Mouse (Mus musculus) hindbrain, embryonic 15.5 days (tissue): ENCODE data around the gene Snrpe. TPM values are rescaled to one million over a fixed set of nuclear protein-coding genes. Genes with fewer than 3 reads are reported as not detected.

ENCODE experiments used
- ATAC-seq: fragments of 200-750 bp; cut with Nextera tagmentation; 2 replicates; pipeline ENCODE4 v1.8.0; 2017; ENCODE audit warnings: low read depth, moderate number of reproducible peaks, moderate TSS enrichment; ENCODE audit not compliant: low FRiP score
- H3K27ac ChIP-seq: fragments of 300-500 bp; sonication (generic); replicated peaks from 2 replicates; pipeline ENCODE4 v1.5.1; 2015; ENCODE audit warnings: mild to moderate bottlenecking, inconsistent platforms
- H3K27me3 ChIP-seq: fragments of 300-500 bp; sonication (generic); 2 replicates; pipeline ENCODE4 v1.6.1; 2015; ENCODE audit warnings: control low read depth, inconsistent platforms
- H3K36me3 ChIP-seq: fragments of 300-500 bp; sonication (generic); 2 replicates; pipeline ENCODE4 v1.6.1; 2015; ENCODE audit warnings: control low read depth, inconsistent platforms
- H3K4me1 ChIP-seq: fragments of 300-500 bp; sonication (generic); replicated peaks from 2 replicates; pipeline ENCODE4 v1.6.1; 2015; ENCODE audit warnings: control low read depth, inconsistent platforms
- H3K4me2 ChIP-seq: fragments of 300-500 bp; sonication (generic); 2 replicates; pipeline ENCODE4 v1.6.1; 2015; ENCODE audit warnings: moderate library complexity, mild to moderate bottlenecking, inconsistent platforms
- H3K4me3 ChIP-seq: fragments of 300-500 bp; sonication (generic); 2 replicates; pipeline ENCODE4 v1.5.1; 2015; ENCODE audit warnings: mild to moderate bottlenecking, inconsistent platforms
- H3K9ac ChIP-seq: fragments of 300-500 bp; sonication (generic); 2 replicates; pipeline ENCODE4 v1.6.1; 2015; ENCODE audit warnings: inconsistent platforms
- H3K9me3 ChIP-seq: fragments of 300-500 bp; sonication (generic); 2 replicates; pipeline ENCODE4 v1.6.1; 2016; ENCODE audit warnings: control low read depth, inconsistent platforms
- WGBS: fragments of 180-500 bp; shearing (Covaris S2); methylation state at CpG from one replicate; pipeline ENCODE4 v1.1.7; 2015; 5-methylcytosine and 5-hydroxymethylcytosine counted together
- polyA plus RNA-seq: library from polyadenylated mRNA; unstranded; fragments of >200 nt; fragmentation: Nextera tagmentation; extraction: Ambion mirVana; gene quantifications from 2 replicates; pipeline ENCODE4 v1.2.1, GENCODE M21; 2015

Snrpe gene
- polyA plus RNA-seq: 412 and 465 TPM in 2 replicates

- peak; percentile 98 for ATAC-seq
- under 1% methylated on average over 73 of the region's 73 CpGs for WGBS
Observed at GRCm38 (mm10) chr1:133609771-133610502, at the start of gene Snrpe. Gene Snrpe (minus strand): TSS chr1:133610291.

GRCm38 (mm10) chr1:133658878-133659277 lies 48.8 kb upstream of the Snrpe start:
- H3K4me3 ChIP-seq: no peak overlapping the region
- H3K4me1 ChIP-seq: peaks cover 52% of the 10 kb centered on the region
- WGBS: 83% methylated on average over 3 of the region's 3 CpGs
- H3K9me3 ChIP-seq: no peaks in the 10 kb centered on the region
- H3K36me3 ChIP-seq: 0 out of 2 replicates have a peak, but pooled peaks cover 7% of the 10 kb centered on the region
- H3K9ac ChIP-seq: no peak overlapping the region
- no peaks in the 10 kb centered on the region for H3K27me3 ChIP-seq
- no peak for ATAC-seq
- peak overlapping the region; percentile 3; the same call in 1 of the 2 replicates for H3K4me2 ChIP-seq
- no peak overlapping the region for H3K27ac ChIP-seq

More at GRCm38 (mm10) chr1:133609771-133610502, at the start of gene Snrpe:
- no peaks in the 10 kb centered on the region for H3K27me3 ChIP-seq
- peaks cover 21% of the 10 kb centered on the region for H3K4me1 ChIP-seq
- H3K9me3 ChIP-seq: no peaks in the 10 kb centered on the region
- H3K9ac ChIP-seq: peak within 1 kb of the TSS; percentile 95
- peak within 1 kb of the TSS; percentile 93 for H3K27ac ChIP-seq
- H3K4me2 ChIP-seq: peak within 1 kb of the TSS; percentile 71
- peak within 1 kb of the TSS; percentile 87 for H3K4me3 ChIP-seq
- H3K36me3 ChIP-seq: peaks cover 34% of the 10 kb centered on the region

- Histone ChIP-seq H3K4me1 (peaks cover 59% of the 10 kb centered on the region), H3K9me3 (no peaks in the 10 kb centered on the region), H3K4me3 (no peak overlapping the region), H3K27me3 (no peaks in the 10 kb centered on the region), H3K9ac (no peak overlapping the region), H3K27ac (no peak overlapping the region), H3K4me2 (no peak overlapping the region), H3K36me3 (0 out of 2 replicates have a peak, but pooled peaks cover 7% of the 10 kb centered on the region)
- ATAC-seq: no peak
- 66% methylated on average over 5 of the region's 5 CpGs for WGBS
Observed at GRCm38 (mm10) chr1:133656811-133657210, 46.7 kb upstream of the Snrpe start.

GRCm38 (mm10) chr1:133653033-133653432 lies 42.9 kb upstream of the Snrpe start:
- WGBS: 93% methylated on average over 1 of the region's 1 CpGs
- no peak for ATAC-seq
- peaks cover 38% of the 10 kb centered on the region for H3K4me1 ChIP-seq

GRCm38 (mm10) chr1:133650288-133651055 lies 40.4 kb upstream of the Snrpe start:
- Histone ChIP-seq H3K9ac (no peak overlapping the region), H3K4me1 (peaks cover 15% of the 10 kb centered on the region), H3K27me3 (no peaks in the 10 kb centered on the region), H3K4me2 (no peak overlapping the region), H3K27ac (no peak overlapping the region), H3K36me3 (peaks cover 12% of the 10 kb centered on the region), H3K4me3 (no peak overlapping the region), H3K9me3 (no peaks in the 10 kb centered on the region)
- WGBS: 95% methylated on average over 7 of the region's 7 CpGs
- ATAC-seq: no peak

More at GRCm38 (mm10) chr1:133653033-133653432, 42.9 kb upstream of the Snrpe start:
- Histone ChIP-seq H3K9ac (no peak overlapping the region), H3K27me3 (no peaks in the 10 kb centered on the region), H3K4me2 (no peak overlapping the region), H3K4me3 (no peak overlapping the region), H3K27ac (no peak overlapping the region), H3K36me3 (0 out of 2 replicates have a peak, but pooled peaks cover 7% of the 10 kb centered on the region), H3K9me3 (no peaks in the 10 kb centered on the region)

GRCm38 (mm10) chr1:133645652-133646051 lies 35.6 kb upstream of the Snrpe start:
- no peaks in the 10 kb centered on the region for H3K4me1 ChIP-seq
- no peak overlapping the region for H3K4me2 ChIP-seq
- ATAC-seq: no peak
- H3K36me3 ChIP-seq: peaks cover 56% of the 10 kb centered on the region
- H3K9me3 ChIP-seq: no peaks in the 10 kb centered on the region
- no peak overlapping the region for H3K4me3 ChIP-seq
- 96% methylated on average over 5 of the region's 5 CpGs for WGBS
- no peaks in the 10 kb centered on the region for H3K27me3 ChIP-seq
- no peak overlapping the region for H3K27ac ChIP-seq
- H3K9ac ChIP-seq: no peak overlapping the region

GRCm38 (mm10) chr1:133641163-133641562 lies 31.1 kb upstream of the Snrpe start:
- Histone ChIP-seq H3K4me2 (no peak overlapping the region), H3K27me3 (no peaks in the 10 kb centered on the region), H3K9me3 (no peaks in the 10 kb centered on the region), H3K4me1 (no peaks in the 10 kb centered on the region), H3K9ac (no peak overlapping the region), H3K4me3 (no peak overlapping the region), H3K36me3 (peaks cover 89% of the 10 kb centered on the region), H3K27ac (no peak overlapping the region)
- ATAC-seq: no peak
- 98% methylated on average over 2 of the region's 2 CpGs for WGBS

GRCm38 (mm10) chr1:133638517-133638916 lies 28.4 kb upstream of the Snrpe start:
- Histone ChIP-seq H3K9ac (no peak overlapping the region), H3K27ac (no peak overlapping the region), H3K27me3 (no peaks in the 10 kb centered on the region), H3K9me3 (no peaks in the 10 kb centered on the region), H3K36me3 (peaks cover 85% of the 10 kb centered on the region), H3K4me3 (no peak overlapping the region), H3K4me1 (no peaks in the 10 kb centered on the region), H3K4me2 (no peak overlapping the region)
- ATAC-seq: no peak
- 92% methylated on average over 6 of the region's 6 CpGs for WGBS

- H3K9ac ChIP-seq: no peak overlapping the region
- H3K4me3 ChIP-seq: no peak overlapping the region
- no peaks in the 10 kb centered on the region for H3K9me3 ChIP-seq
- 96% methylated on average over 2 of the region's 2 CpGs for WGBS
- H3K4me1 ChIP-seq: no peaks in the 10 kb centered on the region
- no peaks in the 10 kb centered on the region for H3K27me3 ChIP-seq
- H3K27ac ChIP-seq: no peak overlapping the region
- H3K36me3 ChIP-seq: peaks cover 67% of the 10 kb centered on the region
- no peak for ATAC-seq
- H3K4me2 ChIP-seq: no peak overlapping the region
Observed at GRCm38 (mm10) chr1:133632168-133632567, 22.1 kb upstream of the Snrpe start.

- no peak for ATAC-seq
- Histone ChIP-seq H3K27ac (no peak overlapping the region), H3K4me3 (no peak overlapping the region), H3K4me1 (no peaks in the 10 kb centered on the region), H3K9me3 (no peaks in the 10 kb centered on the region), H3K9ac (no peak overlapping the region), H3K36me3 (peaks cover 71% of the 10 kb centered on the region), H3K4me2 (no peak overlapping the region), H3K27me3 (no peaks in the 10 kb centered on the region)
- WGBS: 77% methylated on average over 2 of the region's 2 CpGs
Observed at GRCm38 (mm10) chr1:133625052-133625451, 15.0 kb upstream of the Snrpe start.

- Histone ChIP-seq H3K4me1 (no peaks in the 10 kb centered on the region), H3K4me3 (no peak overlapping the region), H3K27ac (no peak overlapping the region), H3K4me2 (no peak overlapping the region), H3K9ac (no peak overlapping the region), H3K27me3 (no peaks in the 10 kb centered on the region), H3K9me3 (no peaks in the 10 kb centered on the region), H3K36me3 (peaks cover 46% of the 10 kb centered on the region)
- 85% methylated on average over 8 of the region's 8 CpGs for WGBS
- no peak for ATAC-seq
Observed at GRCm38 (mm10) chr1:133618311-133618710, 8.2 kb upstream of the Snrpe start.

- no peak overlapping the region for H3K27ac ChIP-seq
- no peak overlapping the region for H3K4me2 ChIP-seq
- H3K4me3 ChIP-seq: no peak overlapping the region
- ATAC-seq: no peak
- H3K4me1 ChIP-seq: no peaks in the 10 kb centered on the region
- no peak overlapping the region for H3K9ac ChIP-seq
- 71% methylated on average over 2 of the region's 2 CpGs for WGBS
- H3K36me3 ChIP-seq: peaks cover 41% of the 10 kb centered on the region
- no peaks in the 10 kb centered on the region for H3K9me3 ChIP-seq
- no peaks in the 10 kb centered on the region for H3K27me3 ChIP-seq
Observed at GRCm38 (mm10) chr1:133617908-133618307, 7.8 kb upstream of the Snrpe start.
